Comparison of ENCODE assay signal across 8 mouse cellular contexts in genomic region chr5:117359497-117360227, GRCm38 (mm10). TPM values are rescaled to one million over a fixed set of nuclear protein-coding genes. Genes with fewer than 3 reads are reported as not detected.
DNase-seq lines count a peak whose midpoint lies in the region; ATAC-seq lines count a peak whose summit lies in the region.

No protein-coding gene starts in this region.

- H3K4me2 ChIP-seq in hindbrain, embryonic 13.5 days: 0 out of 2 replicates have a peak overlapping the region, but pooled peaks have one; percentile 3
- H3K4me2 ChIP-seq in hindbrain, embryonic 14.5 days (replicated peaks): no peak overlapping the region
- peak overlapping the region; percentile 39 for H3K4me2 ChIP-seq in intestine, embryonic 15.5 days (replicated peaks)
- H3K4me2 ChIP-seq in midbrain, embryonic 14.5 days (ENCODE audit: low read length): 0 out of 2 replicates have a peak overlapping the region, but pooled peaks have one; percentile 10

- WGBS in hindbrain, embryonic 13.5 days: 44% methylated on average over 7 of the region's 7 CpGs
- WGBS in hindbrain, embryonic 14.5 days: 45% methylated on average over 7 of the region's 7 CpGs
- 38% methylated on average over 7 of the region's 7 CpGs for WGBS in intestine, embryonic 15.5 days
- WGBS in midbrain, embryonic 14.5 days: 35% methylated on average over 7 of the region's 7 CpGs

- peaks cover 16% of the 10 kb centered on the region for H3K36me3 ChIP-seq in hindbrain, embryonic 13.5 days
- peaks cover 13% of the 10 kb centered on the region for H3K36me3 ChIP-seq in hindbrain, embryonic 14.5 days (replicated peaks; ENCODE audit: control insufficient read depth, insufficient read depth)
- peaks cover 4% of the 10 kb centered on the region for H3K36me3 ChIP-seq in intestine, embryonic 15.5 days
- H3K36me3 ChIP-seq in midbrain, embryonic 14.5 days (ENCODE audit: control insufficient read depth, insufficient read depth, low read length): peaks cover 12% of the 10 kb centered on the region

- no peaks in the 10 kb centered on the region for H3K27me3 ChIP-seq in hindbrain, embryonic 13.5 days
- H3K27me3 ChIP-seq in hindbrain, embryonic 14.5 days (ENCODE audit: control insufficient read depth, insufficient read depth, low read length): no peaks in the 10 kb centered on the region
- H3K27me3 ChIP-seq in intestine, embryonic 15.5 days (replicated peaks): no peaks in the 10 kb centered on the region
- H3K27me3 ChIP-seq in midbrain, embryonic 14.5 days (ENCODE audit: control insufficient read depth, insufficient read depth, low read length): no peaks in the 10 kb centered on the region

- 0 out of 2 replicates have a peak overlapping the region, but pooled peaks have one; percentile 15 for H3K9ac ChIP-seq in hindbrain, embryonic 13.5 days
- H3K9ac ChIP-seq in hindbrain, embryonic 14.5 days: no peak overlapping the region
- H3K9ac ChIP-seq in intestine, embryonic 15.5 days: no peak overlapping the region
- H3K9ac ChIP-seq in midbrain, embryonic 14.5 days (replicated peaks; ENCODE audit: low read length): no peak overlapping the region

- H3K9me3 ChIP-seq in hindbrain, embryonic 13.5 days: no peaks in the 10 kb centered on the region
- no peaks in the 10 kb centered on the region for H3K9me3 ChIP-seq in hindbrain, embryonic 14.5 days (ENCODE audit: control insufficient read depth, low read length)
- no peaks in the 10 kb centered on the region for H3K9me3 ChIP-seq in intestine, embryonic 15.5 days
- no peaks in the 10 kb centered on the region for H3K9me3 ChIP-seq in midbrain, embryonic 14.5 days (ENCODE audit: control insufficient read depth, low read length)

- no peak overlapping the region for H3K4me3 ChIP-seq in hindbrain, embryonic 13.5 days
- no peak overlapping the region for H3K4me3 ChIP-seq in hindbrain, embryonic 14.5 days (replicated peaks; ENCODE audit: low read length)
- H3K4me3 ChIP-seq in intestine, embryonic 15.5 days (replicated peaks): no peak overlapping the region
- H3K4me3 ChIP-seq in midbrain, embryonic 14.5 days (replicated peaks; ENCODE audit: low read depth, low read length): no peak overlapping the region

- no peak overlapping the region for H3K27ac ChIP-seq in hindbrain, embryonic 13.5 days
- H3K27ac ChIP-seq in hindbrain, embryonic 14.5 days: no peak overlapping the region
- peak overlapping the region; percentile 74 for H3K27ac ChIP-seq in intestine, embryonic 15.5 days
- no peak overlapping the region for H3K27ac ChIP-seq in midbrain, embryonic 14.5 days (replicated peaks; ENCODE audit: low read depth, low read length)

- H3K4me1 ChIP-seq in hindbrain, embryonic 13.5 days (replicated peaks): peaks cover 66% of the 10 kb centered on the region
- peaks cover 35% of the 10 kb centered on the region for H3K4me1 ChIP-seq in hindbrain, embryonic 14.5 days (replicated peaks; ENCODE audit: control insufficient read depth, insufficient read depth, low read length)
- H3K4me1 ChIP-seq in intestine, embryonic 15.5 days (replicated peaks): peaks cover 47% of the 10 kb centered on the region
- peaks cover 34% of the 10 kb centered on the region for H3K4me1 ChIP-seq in midbrain, embryonic 14.5 days (ENCODE audit: control insufficient read depth, insufficient read depth, low read length)

- no peak for DNase-seq in hindbrain, embryonic 14.5 days (ENCODE audit: low spot score)
- peak; percentile 40 for DNase-seq in MN1 (ENCODE audit: low spot score)
- no peak for DNase-seq in midbrain, embryonic 14.5 days
- DNase-seq in spleen, postnatal 4 days (ENCODE audit: low spot score in 2 of 2): no peak
- DNase-seq in gastrocnemius, adult 18-20 months (ENCODE audit: low spot score): no peak
- no peak for DNase-seq in gastrocnemius, postnatal 36 days

- intact Hi-C loops in gastrocnemius, postnatal 36 days (cut with DNase I): no loop called here

- ATAC-seq in hindbrain, embryonic 13.5 days (ENCODE audit: low FRiP score): no peak
- ATAC-seq in hindbrain, embryonic 14.5 days (ENCODE audit: low FRiP score): no peak
- no peak for ATAC-seq in intestine, embryonic 15.5 days
- no peak for ATAC-seq in midbrain, embryonic 14.5 days (ENCODE audit: low FRiP score, low TSS enrichment)

RNA-seq across cellular contexts. Expression of gene Wsb2, which starts 2.6 kb away (rescaled TPM):
- polyA plus RNA-seq in hindbrain, embryonic 13.5 days (2015; fragmentation: Nextera tagmentation; extraction: Ambion mirVana): 181 and 194 TPM in 2 replicates
- 292 and 336 TPM in 2 replicates for polyA plus RNA-seq in hindbrain, embryonic 14.5 days (2014; fragmentation: Nextera tagmentation; extraction: Ambion mirVana)
- 82.6 and 94.5 TPM in 2 replicates for polyA plus RNA-seq in intestine, embryonic 15.5 days (2015; fragmentation: Nextera tagmentation; extraction: Ambion mirVana)
- polyA plus RNA-seq in midbrain, embryonic 14.5 days (2014; fragmentation: Nextera tagmentation; extraction: Ambion mirVana): 238 and 242 TPM in 2 replicates
- 100 to 1,000 TPM in 1 of 2 experiments, 10 to 100 TPM in 1; 94.9 to 120 TPM for total RNA-seq in gastrocnemius, adult 18-20 months (2021)
- 10 to 100 TPM; 84.2 to 90.8 TPM for total RNA-seq in gastrocnemius, postnatal 36 days (2021)

RNA-seq across cellular contexts. Expression of gene Rfc5, which starts 29.2 kb away (rescaled TPM):
- 33.7 and 37.5 TPM in 2 replicates for polyA plus RNA-seq in hindbrain, embryonic 13.5 days (2015; fragmentation: Nextera tagmentation; extraction: Ambion mirVana)
- 26.0 and 28.6 TPM in 2 replicates for polyA plus RNA-seq in hindbrain, embryonic 14.5 days (2014; fragmentation: Nextera tagmentation; extraction: Ambion mirVana)
- polyA plus RNA-seq in intestine, embryonic 15.5 days (2015; fragmentation: Nextera tagmentation; extraction: Ambion mirVana): 95.5 and 104 TPM in 2 replicates
- 23.0 and 30.7 TPM in 2 replicates for polyA plus RNA-seq in midbrain, embryonic 14.5 days (2014; fragmentation: Nextera tagmentation; extraction: Ambion mirVana)
- 1 to 10 TPM; 1.4 to 1.9 TPM for total RNA-seq in gastrocnemius, adult 18-20 months (2021)
- 1 to 10 TPM; 2.1 to 2.5 TPM for total RNA-seq in gastrocnemius, postnatal 36 days (2021)

RNA-seq across cellular contexts. Expression of gene Vsig10, which starts 40.8 kb away (rescaled TPM):
- polyA plus RNA-seq in hindbrain, embryonic 13.5 days (2015; fragmentation: Nextera tagmentation; extraction: Ambion mirVana): 1.5 and 1.9 TPM in 2 replicates
- polyA plus RNA-seq in hindbrain, embryonic 14.5 days (2014; fragmentation: Nextera tagmentation; extraction: Ambion mirVana): 0.75 and 1.1 TPM in 2 replicates
- 14.1 and 16.8 TPM in 2 replicates for polyA plus RNA-seq in intestine, embryonic 15.5 days (2015; fragmentation: Nextera tagmentation; extraction: Ambion mirVana)
- 0.24 and 1.3 TPM in 2 replicates for polyA plus RNA-seq in midbrain, embryonic 14.5 days (2014; fragmentation: Nextera tagmentation; extraction: Ambion mirVana)
- 1 to 10 TPM; 5.7 to 6.9 TPM for total RNA-seq in gastrocnemius, adult 18-20 months (2021)
- total RNA-seq in gastrocnemius, postnatal 36 days (2021): 1 to 10 TPM; 4.1 to 5.0 TPM

RNA-seq across cellular contexts. Expression of gene Ksr2, which starts 54.1 kb away (rescaled TPM):
- 6.4 and 7.1 TPM in 2 replicates for polyA plus RNA-seq in hindbrain, embryonic 13.5 days (2015; fragmentation: Nextera tagmentation; extraction: Ambion mirVana)
- 7.5 and 8.0 TPM in 2 replicates for polyA plus RNA-seq in hindbrain, embryonic 14.5 days (2014; fragmentation: Nextera tagmentation; extraction: Ambion mirVana)
- 0.44 and 0.46 TPM in 2 replicates for polyA plus RNA-seq in intestine, embryonic 15.5 days (2015; fragmentation: Nextera tagmentation; extraction: Ambion mirVana)
- polyA plus RNA-seq in midbrain, embryonic 14.5 days (2014; fragmentation: Nextera tagmentation; extraction: Ambion mirVana): 6.5 and 8.1 TPM in 2 replicates
- under 1 TPM; 0.09 to 0.11 TPM for total RNA-seq in gastrocnemius, adult 18-20 months (2021)
- under 1 TPM; 0.03 to 0.07 TPM for total RNA-seq in gastrocnemius, postnatal 36 days (2021)
